Mouse (Mus musculus) lung, embryonic 16.5 days (tissue): ENCODE data around the gene Ccdc77. TPM values are rescaled to one million over a fixed set of nuclear protein-coding genes. Genes with fewer than 3 reads are reported as not detected.
A peak's percentile ranks its signal among the peaks of the same experiment; 100 is the strongest.

Source experiments
- ATAC-seq: fragments of 200-750 bp; cut with Nextera tagmentation; 2 replicates; pipeline ENCODE4 v1.8.0; 2017; ENCODE audit warnings: low read depth, mild to moderate bottlenecking, moderate library complexity
- H3K27ac ChIP-seq: fragments of 300-500 bp; sonication (generic); 2 replicates; pipeline ENCODE4 v1.5.1; 2014; ENCODE audit warnings: mild to moderate bottlenecking, control low read depth, low read length
- H3K27me3 ChIP-seq: fragments of 300-500 bp; sonication (generic); 2 replicates; pipeline ENCODE4 v1.6.1; 2014; ENCODE audit warnings: low read depth, low read length, mixed read lengths; ENCODE audit not compliant: control insufficient read depth, insufficient read depth
- H3K36me3 ChIP-seq: fragments of 300-500 bp; sonication (generic); 2 replicates; pipeline ENCODE4 v1.6.1; 2014; ENCODE audit warnings: low read length; ENCODE audit not compliant: control insufficient read depth, insufficient read depth
- H3K4me1 ChIP-seq: fragments of 300-500 bp; sonication (generic); replicated peaks from 2 replicates; pipeline ENCODE4 v1.6.1; 2014; ENCODE audit warnings: low read length, mixed read lengths; ENCODE audit not compliant: control insufficient read depth, insufficient read depth
- H3K4me2 ChIP-seq: fragments of 300-500 bp; sonication (generic); 2 replicates; pipeline ENCODE4 v1.6.1; 2014; ENCODE audit warnings: low read depth, low read length, control low read depth
- H3K4me3 ChIP-seq: fragments of 300-500 bp; sonication (generic); 2 replicates; pipeline ENCODE4 v1.5.1; 2014; ENCODE audit warnings: mild to moderate bottlenecking, low read length, control low read depth
- H3K9ac ChIP-seq: fragments of 300-500 bp; sonication (generic); 2 replicates; pipeline ENCODE4 v1.6.1; 2014; ENCODE audit warnings: low read length, control low read depth
- H3K9me3 ChIP-seq: fragments of 300-500 bp; sonication (generic); 2 replicates; pipeline ENCODE4 v1.6.1; 2016; ENCODE audit warnings: low read length; ENCODE audit not compliant: control insufficient read depth
- WGBS: fragments of 180-500 bp; shearing (Covaris S2); extraction: QIAGEN DNeasy Blood & Tissue Kit; methylation state at CpG from one replicate; pipeline ENCODE4 v1.1.7; 2014; 5-methylcytosine and 5-hydroxymethylcytosine counted together
- polyA plus RNA-seq: library from polyadenylated mRNA; unstranded; fragments of >200 nt; fragmentation: Nextera tagmentation; extraction: Ambion mirVana; gene quantifications from 2 replicates; pipeline ENCODE4 v1.2.1, GENCODE M21; 2015

The Ccdc77 gene
- polyA plus RNA-seq, 1 experiment from 2014 or later, result 25.6 TPM

- Histone ChIP-seq H3K9me3 (no peaks in the 10 kb centered on the region), H3K4me3 (peak overlapping the region; percentile 87), H3K4me2 (peak overlapping the region; percentile 60), H3K4me1 (peaks cover 11% of the 10 kb centered on the region), H3K27me3 (no peaks in the 10 kb centered on the region), H3K36me3 (peaks cover 2% of the 10 kb centered on the region; the same call in 1 of the 2 replicates), H3K9ac (peak overlapping the region; percentile 87), H3K27ac (peak overlapping the region; percentile 96)
- 16% methylated on average over 15 of the region's 15 CpGs for WGBS
- peak; percentile 20; the same call in 1 of the 2 replicates for ATAC-seq
These were observed 1.1 kb downstream of the Ccdc77 start for GRCm38 (mm10) chr6:120362774-120363687.

DNA sequence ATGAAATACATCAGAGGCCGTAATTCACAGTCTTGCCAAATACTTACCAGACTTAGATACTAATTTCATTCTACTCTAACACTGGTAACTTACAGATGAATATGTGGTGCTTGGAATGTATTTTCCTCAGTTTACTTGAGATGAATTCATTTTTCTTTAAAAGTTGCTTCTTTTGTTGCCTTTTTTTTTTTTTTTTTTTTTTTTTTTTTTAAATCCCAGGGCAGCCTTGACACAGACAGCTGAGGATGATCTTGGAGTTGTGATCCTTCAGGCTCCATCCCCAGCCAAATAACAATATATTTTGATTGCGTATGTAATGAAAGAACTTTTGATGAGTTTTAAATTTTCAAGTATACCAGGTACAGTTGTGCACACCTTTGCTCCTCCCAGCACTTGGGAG is 2.0 kb downstream of the Ccdc77 start:
- H3K4me2 ChIP-seq, result no peak overlapping the region
- H3K27me3 ChIP-seq, result no peaks in the 10 kb centered on the region
- H3K4me1 ChIP-seq, result peaks cover 13% of the 10 kb centered on the region
- H3K9ac ChIP-seq, result no peak overlapping the region
- ATAC-seq, result no peak
- 0 out of 2 replicates have a peak, but pooled peaks cover under 1% of the 10 kb centered on the region for H3K36me3 ChIP-seq
- no peaks in the 10 kb centered on the region for H3K9me3 ChIP-seq
- no peak overlapping the region for H3K4me3 ChIP-seq
- WGBS, result 89% methylated on average over 2 of the region's 2 CpGs
- no peak overlapping the region for H3K27ac ChIP-seq

DNA sequence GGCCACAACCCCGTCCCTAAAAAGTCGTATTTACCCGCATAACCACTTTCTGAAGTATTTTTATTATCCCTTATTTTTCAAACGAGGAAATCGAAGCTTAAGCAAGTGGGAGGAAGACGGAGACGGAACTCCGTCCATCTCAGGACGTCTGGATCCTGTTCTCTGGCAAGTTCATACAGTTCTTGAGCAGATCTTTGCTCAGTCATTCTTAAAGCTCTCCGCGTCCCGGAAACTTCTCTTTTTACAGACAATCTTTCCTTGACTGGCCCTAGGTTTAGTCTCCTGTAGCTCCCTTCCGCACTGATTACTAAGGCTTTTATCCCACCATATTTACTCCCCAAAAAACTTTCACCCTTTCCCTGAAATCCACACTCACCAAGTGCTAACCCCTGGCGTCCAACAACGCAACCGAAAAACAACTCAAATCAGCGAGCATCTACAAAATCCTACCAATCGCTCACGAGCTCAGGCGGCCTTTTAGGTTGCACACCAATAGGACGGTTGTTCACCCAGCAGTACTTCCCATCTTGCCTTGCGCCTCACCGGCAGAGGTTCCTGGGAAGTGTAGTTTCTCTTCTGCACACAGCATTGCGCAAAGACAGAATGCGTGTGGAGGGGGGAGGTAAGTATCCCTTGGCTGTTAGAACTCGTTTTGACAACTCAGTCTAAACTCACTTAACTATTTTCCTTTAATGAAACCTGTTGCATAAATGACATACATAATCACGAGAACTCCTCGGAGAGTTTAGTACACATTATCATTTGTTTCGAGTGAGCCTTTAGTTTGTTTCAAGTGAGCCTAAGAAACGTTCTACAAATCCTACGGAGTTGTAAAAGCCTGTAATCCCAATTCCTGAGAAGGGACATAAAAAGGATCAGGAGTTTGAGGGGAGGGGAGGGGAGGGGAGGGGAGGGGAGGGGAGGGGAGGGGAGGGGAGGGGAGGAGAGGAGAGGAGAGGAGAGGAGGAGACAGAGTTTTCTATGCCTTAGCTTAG is 6.9 kb downstream of the Ccdc77 start:
- H3K9me3 ChIP-seq, result no peaks in the 10 kb centered on the region
- H3K4me2 ChIP-seq, result peak overlapping the region; percentile 75
- no peaks in the 10 kb centered on the region for H3K27me3 ChIP-seq
- peak overlapping the region; percentile 62 for H3K4me3 ChIP-seq
- peaks cover 10% of the 10 kb centered on the region for H3K4me1 ChIP-seq
- no peaks in the 10 kb centered on the region for H3K36me3 ChIP-seq
- ATAC-seq, result peak; percentile 100
- peak overlapping the region; percentile 84 for H3K27ac ChIP-seq
- WGBS, result under 1% methylated on average over 31 of the region's 31 CpGs
- H3K9ac ChIP-seq, result peak overlapping the region; percentile 73

GRCm38 (mm10) chr6:120356478-120356877 is 7.7 kb downstream of the Ccdc77 start:
- H3K9ac ChIP-seq, result peak overlapping the region; percentile 73
- H3K4me3 ChIP-seq, result peak overlapping the region; percentile 62
- H3K27me3 ChIP-seq, result no peaks in the 10 kb centered on the region
- H3K4me2 ChIP-seq, result peak overlapping the region; percentile 75
- no peaks in the 10 kb centered on the region for H3K36me3 ChIP-seq
- H3K27ac ChIP-seq, result peak overlapping the region; percentile 84
- H3K9me3 ChIP-seq, result no peaks in the 10 kb centered on the region
- 30% methylated on average over 5 of the region's 5 CpGs for WGBS
- H3K4me1 ChIP-seq, result peaks cover 10% of the 10 kb centered on the region
- no peak for ATAC-seq

GRCm38 (mm10) chr6:120349018-120349417 is 15.2 kb downstream of the Ccdc77 start:
- no peaks in the 10 kb centered on the region for H3K4me1 ChIP-seq
- no peak overlapping the region for H3K4me3 ChIP-seq
- no peaks in the 10 kb centered on the region for H3K27me3 ChIP-seq
- no peak overlapping the region for H3K27ac ChIP-seq
- 83% methylated on average over 3 of the region's 3 CpGs for WGBS
- H3K9ac ChIP-seq, result no peak overlapping the region
- no peaks in the 10 kb centered on the region for H3K9me3 ChIP-seq
- peaks cover 21% of the 10 kb centered on the region for H3K36me3 ChIP-seq
- no peak overlapping the region for H3K4me2 ChIP-seq
- ATAC-seq, result no peak

DNA sequence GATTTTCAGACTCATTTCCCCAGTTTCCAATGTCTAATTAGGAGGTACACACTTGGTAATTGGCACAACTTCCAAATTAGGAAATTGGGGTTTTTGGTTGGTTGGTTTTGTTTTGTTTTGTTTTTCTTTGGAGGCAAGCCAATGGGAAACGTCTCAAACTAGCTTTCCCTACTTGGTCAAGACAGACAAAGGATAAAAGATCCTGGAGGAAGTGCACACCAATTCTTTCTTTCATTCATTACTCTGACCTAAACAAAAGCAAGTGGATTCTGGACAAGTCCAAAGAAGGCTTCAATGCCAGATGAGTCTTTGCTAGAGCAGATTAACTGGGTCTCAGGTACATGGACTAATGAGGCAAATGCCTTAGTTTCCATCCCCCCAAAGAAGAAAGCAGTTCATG is 20.2 kb downstream of the Ccdc77 start:
- Histone ChIP-seq H3K4me3 (no peak overlapping the region), H3K36me3 (peaks cover 35% of the 10 kb centered on the region), H3K27ac (no peak overlapping the region), H3K4me1 (no peaks in the 10 kb centered on the region), H3K27me3 (no peaks in the 10 kb centered on the region), H3K9ac (no peak overlapping the region), H3K4me2 (no peak overlapping the region), H3K9me3 (no peaks in the 10 kb centered on the region)
- 35% methylated on average over 1 of the region's 1 CpGs for WGBS
- ATAC-seq, result no peak

DNA sequence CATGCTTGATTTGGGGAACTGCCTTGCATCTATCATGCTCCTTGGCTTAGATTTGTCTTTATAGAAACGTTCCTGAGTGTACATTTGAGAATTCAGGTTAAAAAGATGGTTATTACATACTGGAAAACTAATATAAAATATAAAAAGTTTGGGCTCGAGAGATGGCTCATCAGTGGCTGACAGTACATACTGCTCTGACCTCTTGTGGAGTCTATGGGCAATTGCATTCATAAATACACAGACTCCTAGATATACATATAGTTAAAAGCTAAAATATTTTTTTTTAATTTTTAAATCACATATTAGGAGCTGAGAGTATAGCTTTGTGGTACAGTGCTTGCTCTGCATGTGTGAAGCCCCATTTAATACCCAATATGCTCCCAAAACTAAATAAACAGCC is 31.8 kb downstream of the Ccdc77 start:
- H3K27ac ChIP-seq, result no peak overlapping the region
- ATAC-seq, result no peak
- H3K27me3 ChIP-seq, result no peaks in the 10 kb centered on the region
- H3K4me2 ChIP-seq, result no peak overlapping the region
- no peaks in the 10 kb centered on the region for H3K4me1 ChIP-seq
- no peak overlapping the region for H3K9ac ChIP-seq
- no peak overlapping the region for H3K4me3 ChIP-seq
- 78% methylated on average over 2 of the region's 2 CpGs for WGBS
- H3K9me3 ChIP-seq, result no peaks in the 10 kb centered on the region
- H3K36me3 ChIP-seq, result peaks cover 37% of the 10 kb centered on the region

GRCm38 (mm10) chr6:120324295-120324927 is 39.8 kb downstream of the Ccdc77 start:
- Histone ChIP-seq H3K4me3 (no peak overlapping the region), H3K27me3 (no peaks in the 10 kb centered on the region), H3K4me2 (no peak overlapping the region), H3K27ac (no peak overlapping the region), H3K9me3 (no peaks in the 10 kb centered on the region), H3K4me1 (no peaks in the 10 kb centered on the region), H3K9ac (no peak overlapping the region), H3K36me3 (peaks cover 10% of the 10 kb centered on the region; the same call in 1 of the 2 replicates)
- 30% methylated on average over 6 of the region's 6 CpGs for WGBS
- no peak for ATAC-seq
